Mouse (Mus musculus) forebrain, embryonic 16.5 days (tissue): ENCODE data around the gene Olfr836. TPM values are rescaled to one million over a fixed set of nuclear protein-coding genes. Genes with fewer than 3 reads are reported as not detected.
"Not testable (repeated sequence)": the region's sequence is repeated elsewhere in the genome, so short reads cannot be mapped to it uniquely, and the experiment has no call there.

Source experiments
- ATAC-seq: fragments of 200-750 bp; cut with Nextera tagmentation; 2 replicates; pipeline ENCODE4 v1.8.0; 2017; ENCODE audit warnings: mild to moderate bottlenecking, moderate library complexity
- H3K27ac ChIP-seq: fragments of 300-500 bp; sonication (generic); 2 replicates; pipeline ENCODE4 v1.5.1; 2014; ENCODE audit warnings: low read length, control low read depth
- H3K27me3 ChIP-seq: fragments of 300-500 bp; sonication (generic); replicated peaks from 2 replicates; pipeline ENCODE4 v1.6.1; 2014; ENCODE audit warnings: low read length; ENCODE audit not compliant: control insufficient read depth, insufficient read depth
- H3K36me3 ChIP-seq: fragments of 300-500 bp; sonication (generic); 2 replicates; pipeline ENCODE4 v1.6.1; 2014; ENCODE audit not compliant: control insufficient read depth, insufficient read depth
- H3K4me1 ChIP-seq: fragments of 300-500 bp; sonication (generic); replicated peaks from 2 replicates; pipeline ENCODE4 v1.6.1; 2014; ENCODE audit warnings: low read length; ENCODE audit not compliant: control insufficient read depth, insufficient read depth
- H3K4me2 ChIP-seq: fragments of 300-500 bp; sonication (generic); 2 replicates; pipeline ENCODE4 v1.6.1; 2014; ENCODE audit warnings: mild to moderate bottlenecking, low read length, control low read depth
- H3K4me3 ChIP-seq: fragments of 300-500 bp; sonication (generic); replicated peaks from 2 replicates; pipeline ENCODE4 v1.5.1; 2014; ENCODE audit warnings: mild to moderate bottlenecking, low read length, control low read depth
- H3K9ac ChIP-seq: fragments of 300-500 bp; sonication (generic); replicated peaks from 2 replicates; pipeline ENCODE4 v1.6.1; 2014; ENCODE audit warnings: low read depth, low read length, control low read depth
- H3K9me3 ChIP-seq: fragments of 300-500 bp; sonication (generic); 2 replicates; pipeline ENCODE4 v1.6.1; 2016; ENCODE audit warnings: low read length; ENCODE audit not compliant: control insufficient read depth
- WGBS: fragments of 180-500 bp; shearing (Covaris S2); extraction: QIAGEN DNeasy Blood & Tissue Kit; methylation state at CpG from one replicate; pipeline ENCODE4 v1.1.7; 2014; 5-methylcytosine and 5-hydroxymethylcytosine counted together
- polyA plus RNA-seq: library from polyadenylated mRNA; unstranded; fragments of >200 nt; fragmentation: Nextera tagmentation; extraction: Ambion mirVana; gene quantifications from 2 replicates; pipeline ENCODE4 v1.2.1, GENCODE M21; 2015

Olfr836 gene
- polyA plus RNA-seq, result not detected in 2 replicates

GRCm38 (mm10) chr9:19120082-19120481 lies at the start of gene Olfr836:
TSS of gene Olfr836 (plus strand) at chr9:19120382.
- H3K9ac ChIP-seq, result no peak within 1 kb of the TSS
- no peaks in the 10 kb centered on the region for H3K4me1 ChIP-seq
- no peaks in the 10 kb centered on the region for H3K9me3 ChIP-seq
- H3K27ac ChIP-seq, result no peak within 1 kb of the TSS
- ATAC-seq, result no peak
- no peak within 1 kb of the TSS for H3K4me3 ChIP-seq
- H3K36me3 ChIP-seq, result no peaks in the 10 kb centered on the region
- no peaks in the 10 kb centered on the region for H3K27me3 ChIP-seq
- no peak within 1 kb of the TSS for H3K4me2 ChIP-seq

- no peak overlapping the region for H3K9ac ChIP-seq
- WGBS, result 32% methylated on average over 3 of the region's 3 CpGs
- H3K4me3 ChIP-seq, result no peak overlapping the region
- no peak overlapping the region for H3K4me2 ChIP-seq
- no peaks in the 10 kb centered on the region for H3K36me3 ChIP-seq
- no peaks in the 10 kb centered on the region for H3K9me3 ChIP-seq
- no peak overlapping the region for H3K27ac ChIP-seq
- H3K27me3 ChIP-seq, result no peaks in the 10 kb centered on the region
- H3K4me1 ChIP-seq, result no peaks in the 10 kb centered on the region
- no peak for ATAC-seq
Observed at GRCm38 (mm10) chr9:19084986-19085385, 35.2 kb upstream of the Olfr836 start.

GRCm38 (mm10) chr9:19092889-19093753 lies 27.1 kb upstream of the Olfr836 start:
- not testable (repeated sequence) for ATAC-seq, H3K4me1 ChIP-seq, H3K4me2 ChIP-seq, H3K9ac ChIP-seq, H3K27ac ChIP-seq, H3K4me3 ChIP-seq, H3K36me3 ChIP-seq, H3K9me3 ChIP-seq, H3K27me3 ChIP-seq
- WGBS, result 68% methylated on average over 6 of the region's 6 CpGs

GRCm38 (mm10) chr9:19097286-19097685 lies 22.9 kb upstream of the Olfr836 start:
- H3K4me1 ChIP-seq, result no peaks in the 10 kb centered on the region
- H3K4me2 ChIP-seq, result no peak overlapping the region
- no peaks in the 10 kb centered on the region for H3K27me3 ChIP-seq
- no peak for ATAC-seq
- H3K36me3 ChIP-seq, result no peaks in the 10 kb centered on the region
- no peak overlapping the region for H3K27ac ChIP-seq
- H3K4me3 ChIP-seq, result no peak overlapping the region
- no peak overlapping the region for H3K9ac ChIP-seq
- H3K9me3 ChIP-seq, result no peaks in the 10 kb centered on the region
- WGBS, result 93% methylated on average over 4 of the region's 4 CpGs

- ATAC-seq, result no peak
- no peaks in the 10 kb centered on the region for H3K27me3 ChIP-seq
- 71% methylated on average over 1 of the region's 1 CpGs for WGBS
- no peaks in the 10 kb centered on the region for H3K4me1 ChIP-seq
- no peak within 1 kb of the TSS for H3K4me2 ChIP-seq
- H3K9me3 ChIP-seq, result peaks cover 5% of the 10 kb centered on the region; the same call in 1 of the 2 replicates
- H3K9ac ChIP-seq, result no peak within 1 kb of the TSS
- H3K4me3 ChIP-seq, result no peak within 1 kb of the TSS
- no peak within 1 kb of the TSS for H3K27ac ChIP-seq
- no peaks in the 10 kb centered on the region for H3K36me3 ChIP-seq
Observed at GRCm38 (mm10) chr9:19136017-19136416, 15.8 kb downstream of the Olfr836 start, which contains the start of gene Olfr837. TSS of gene Olfr837 (plus strand) at chr9:19136317.

Other genes with a start within 250 kb of the Olfr836 start
- gene Olfr830, start 245.7 kb upstream of the Olfr836 start, polyA plus RNA-seq, result not detected in 2 replicates
- not detected in 2 replicates for gene Olfr832, start 183.3 kb upstream of the Olfr836 start, polyA plus RNA-seq
- not detected in 2 replicates for gene Olfr834, start 132.4 kb upstream of the Olfr836 start, polyA plus RNA-seq
- not detected in 2 replicates for gene Olfr835, start 87.6 kb upstream of the Olfr836 start, polyA plus RNA-seq
- gene Olfr837, start 15.9 kb downstream of the Olfr836 start, polyA plus RNA-seq, result not detected in 2 replicates
- not detected in 2 replicates for gene Olfr839-ps1, start 56.9 kb downstream of the Olfr836 start, polyA plus RNA-seq
- not detected in 2 replicates for gene Olfr843, start 131.6 kb downstream of the Olfr836 start, polyA plus RNA-seq
- not detected in 2 replicates for gene Olfr844, start 196.0 kb downstream of the Olfr836 start, polyA plus RNA-seq
- gene Olfr845, start 216.1 kb downstream of the Olfr836 start, polyA plus RNA-seq, result not detected in 2 replicates
- not detected in 2 replicates for gene Olfr846, start 243.6 kb downstream of the Olfr836 start, polyA plus RNA-seq